Mouse (Mus musculus): ENCODE measurements around the gene Tmem94. TPM values are rescaled to one million over a fixed set of nuclear protein-coding genes. Genes with fewer than 3 reads are reported as not detected.

Gene Tmem94
- total and polyA plus RNA-seq, 3 experiments: 23.2 to 64.4 (median 38.9) TPM

GRCm38 (mm10) chr11:115841961-115842550, 76.8 kb downstream of the Tmem94 start (continued):
- no peak for TF ChIP-seq KAT2A (conservative IDR thresholded peaks at IDR 0.05; ENCODE audit: low read depth, low read length)
- no peak for TF ChIP-seq CHD2 (IDR thresholded peaks at IDR 0.05; ENCODE audit: low read length)
- TF ChIP-seq TCF12 (IDR thresholded peaks at IDR 0.05; ENCODE audit: low read depth, low read length): peak; percentile 87

- H3K27ac ChIP-seq (ENCODE audit: control insufficient read depth, low read depth, low read length): no peak overlapping the region; the same call in 1 of the 2 replicates
- H3K9me3 ChIP-seq (replicated peaks; ENCODE audit: insufficient read depth, low read length): no peaks in the 10 kb centered on the region
- no peak overlapping the region for H3K4me3 ChIP-seq (ENCODE audit: control insufficient read depth in 1 of 2, insufficient read depth in 1 of 2, low read depth in 2 of 2, low read length in 2 of 2)
- DNase-seq (ENCODE audit: low read depth, low spot score): no peak
- peaks cover 0 to 14% of the 10 kb centered on the region in 2 experiments for H3K36me3 ChIP-seq (ENCODE audit: control insufficient read depth in 1 of 2, insufficient read depth in 2 of 2, low read length in 2 of 2)
- TF ChIP-seq CHD1 (IDR thresholded peaks at IDR 0.05; ENCODE audit: low read depth, low read length) (no peak), MYC (IDR thresholded peaks at IDR 0.05; ENCODE audit: low read depth, low read length) (no peak), BHLHE40 (IDR thresholded peaks at IDR 0.05; ENCODE audit: borderline replicate concordance, low read depth, low read length) (no peak), ELF1 (IDR thresholded peaks at IDR 0.05; ENCODE audit: low read depth, low read length) (no peak), TBP (IDR thresholded peaks at IDR 0.05; ENCODE audit: low read depth, low read length) (no peak), CTCF (IDR thresholded peaks at IDR 0.05 in 2 of 3, conservative IDR thresholded peaks at IDR 0.05 in 1 of 3; ENCODE audit: control insufficient read depth in 1 of 3, insufficient read depth in 1 of 3, low read depth in 2 of 3, low read length in 3 of 3, poor library complexity in 1 of 3, severe bottlenecking in 1 of 3) (no peak), UBTF (IDR thresholded peaks at IDR 0.05; ENCODE audit: borderline replicate concordance, insufficient read depth, low read depth, low read length) (no peak), E2F4 (IDR thresholded peaks at IDR 0.05; ENCODE audit: borderline replicate concordance, low read depth, low read length) (no peak), ETS1 (IDR thresholded peaks at IDR 0.05; ENCODE audit: low read depth, low read length) (no peak), HCFC1 (IDR thresholded peaks at IDR 0.05; ENCODE audit: low read depth, low read length) (no peak), TAL1 (IDR thresholded peaks at IDR 0.05; ENCODE audit: low read length) (no peak), MYB (IDR thresholded peaks at IDR 0.05; ENCODE audit: low read depth, low read length) (no peak), USF1 (IDR thresholded peaks at IDR 0.05; ENCODE audit: low read depth, low read length) (no peak)
- no peaks in the 10 kb centered on the region for H3K27me3 ChIP-seq (ENCODE audit: control insufficient read depth in 1 of 2, insufficient read depth in 2 of 2, low read length in 2 of 2)
- peaks cover 16 to 28% of the 10 kb centered on the region in 2 experiments for H3K4me1 ChIP-seq (ENCODE audit: control insufficient read depth in 1 of 2, insufficient read depth in 2 of 2, low read length in 2 of 2)
- H3K9ac ChIP-seq (ENCODE audit: control insufficient read depth, low read depth, low read length, poor library complexity, severe bottlenecking): no peak overlapping the region
- H3K79me2 ChIP-seq (ENCODE audit: control insufficient read depth, insufficient read depth, low read length, poor library complexity): no peaks in the 10 kb centered on the region
Observed at GRCm38 (mm10) chr11:115843141-115843890, 78.1 kb downstream of the Tmem94 start.

- no peak for DNase-seq (ENCODE audit: low read depth, low spot score)
- H3K4me1 ChIP-seq (ENCODE audit: control insufficient read depth in 1 of 2, insufficient read depth in 2 of 2, low read length in 2 of 2): peaks cover 13 to 23% of the 10 kb centered on the region in 2 experiments
- H3K4me3 ChIP-seq (ENCODE audit: control insufficient read depth in 1 of 2, insufficient read depth in 1 of 2, low read depth in 2 of 2, low read length in 2 of 2): no peak overlapping the region
- peaks cover 0 to 14% of the 10 kb centered on the region in 2 experiments for H3K36me3 ChIP-seq (ENCODE audit: control insufficient read depth in 1 of 2, insufficient read depth in 2 of 2, low read length in 2 of 2)
- no peak for TF ChIP-seq JUND (IDR thresholded peaks at IDR 0.05; ENCODE audit: low read depth, low read length)
- TF ChIP-seq GATA1 (IDR thresholded peaks at IDR 0.05; ENCODE audit: low read depth, low read length): no peak
- no peak for TF ChIP-seq MAX (IDR thresholded peaks at IDR 0.05; ENCODE audit: low read length)
- no peak for TF ChIP-seq MYB (IDR thresholded peaks at IDR 0.05; ENCODE audit: low read depth, low read length)
- TF ChIP-seq UBTF (IDR thresholded peaks at IDR 0.05; ENCODE audit: borderline replicate concordance, insufficient read depth, low read depth, low read length): no peak
- no peak for TF ChIP-seq ETS1 (IDR thresholded peaks at IDR 0.05; ENCODE audit: low read depth, low read length)
- no peak for TF ChIP-seq SIN3A (IDR thresholded peaks at IDR 0.05; ENCODE audit: low read length)
- no peak for TF ChIP-seq MAZ (IDR thresholded peaks at IDR 0.05; ENCODE audit: low read depth, low read length)
- TF ChIP-seq RAD21 (IDR thresholded peaks at IDR 0.05; ENCODE audit: low read depth, low read length): no peak
- no peak for TF ChIP-seq ZMIZ1 (IDR thresholded peaks at IDR 0.05; ENCODE audit: low read depth, low read length)
- TF ChIP-seq ZNF384 (IDR thresholded peaks at IDR 0.05; ENCODE audit: low read depth, low read length): no peak
- no peak for TF ChIP-seq POLR2A (IDR thresholded peaks at IDR 0.05; ENCODE audit: control insufficient read depth in 1 of 2, insufficient read depth in 1 of 2, low read depth in 1 of 2, low read length in 2 of 2, poor library complexity in 1 of 2)
- TF ChIP-seq TCF12 (IDR thresholded peaks at IDR 0.05; ENCODE audit: low read depth, low read length): no peak
- no peak overlapping the region for H3K9ac ChIP-seq (ENCODE audit: control insufficient read depth, low read depth, low read length, poor library complexity, severe bottlenecking)
- no peaks in the 10 kb centered on the region for H3K9me3 ChIP-seq (replicated peaks; ENCODE audit: insufficient read depth, low read length)
- no peaks in the 10 kb centered on the region for H3K79me2 ChIP-seq (ENCODE audit: control insufficient read depth, insufficient read depth, low read length, poor library complexity)
- H3K27me3 ChIP-seq (ENCODE audit: control insufficient read depth in 1 of 2, insufficient read depth in 2 of 2, low read length in 2 of 2): no peaks in the 10 kb centered on the region
- H3K27ac ChIP-seq (ENCODE audit: control insufficient read depth, low read depth, low read length): no peak overlapping the region
Observed at GRCm38 (mm10) chr11:115843891-115844239, 78.6 kb downstream of the Tmem94 start.
